Mouse (Mus musculus) erythroblast, embryonic 14.5 days (primary cell): ENCODE data around the gene Efna5.

Experiments used
- GATA1 ChIP-seq: IDR thresholded peaks from 2 replicates; pipeline ENCODE4 v1.6.1; 2012; ENCODE audit warnings: low read length, inconsistent platforms, mixed read lengths
- TAL1 ChIP-seq: IDR thresholded peaks from 3 replicates; pipeline ENCODE4 v1.6.1; 2012; ENCODE audit warnings: low read length, inconsistent platforms, mixed read lengths

- TF ChIP-seq TAL1 = no peak
- no peak for TF ChIP-seq GATA1
Measured at GRCm38 (mm10) chr17:62864966-62865365, 16.2 kb downstream of the Efna5 start.
